Mouse (Mus musculus): ENCODE results near the gene Styxl1.

- TF ChIP-seq POLR2A (IDR thresholded peaks at IDR 0.05; ENCODE audit: borderline replicate concordance, extremely low read depth, low read depth, low read length) (peak; percentile 49; the same call in 1 of the 2 replicates), CTCF (IDR thresholded peaks at IDR 0.05; ENCODE audit: insufficient read depth, low read length) (no peak)
Measured at GRCm38 (mm10) chr5:135743741-135744609, 34.2 kb downstream of the Styxl1 start, which contains the start of gene Tmem120a.

Data from lung, adult 2 months (tissue).